Comparison of ENCODE assay signal across 16 mouse cellular contexts in genomic region chr2:85001497-85001896, GRCm38 (mm10). TPM values are rescaled to one million over a fixed set of nuclear protein-coding genes. Genes with fewer than 3 reads are reported as not detected.
A peak's percentile ranks its signal among the peaks of the same experiment; 100 is the strongest.
DNase-seq lines count a peak whose midpoint lies in the region; ATAC-seq and TF ChIP-seq lines count a peak whose summit lies in the region.
"Had no signal": no experiment of that assay in that cellular context is flagged by ENCODE, and none has a peak within 500 bp of the region (broad histone marks: within the 10 kb centered on the region; RNA-seq: fewer than 3 reads in every experiment).

No protein-coding gene starts in this region.

- no peaks in the 10 kb centered on the region for H3K9me3 ChIP-seq in forebrain, embryonic 14.5 days (replicated peaks; ENCODE audit: control insufficient read depth, low read length)
- no peaks in the 10 kb centered on the region for H3K9me3 ChIP-seq in forebrain, embryonic 10.5 days
- H3K9me3 ChIP-seq in lung, embryonic 16.5 days (ENCODE audit: control insufficient read depth, low read length) = no peaks in the 10 kb centered on the region
- H3K9me3 ChIP-seq: hindbrain, embryonic 10.5 days had no signal

- no peak for TF ChIP-seq CTCF in kidney, adult 2 months (conservative IDR thresholded peaks at IDR 0.05; ENCODE audit: insufficient read depth, insufficient read length, low read depth, low read length)

- H3K27ac ChIP-seq in forebrain, embryonic 14.5 days (ENCODE audit: low read depth, low read length) = no peak overlapping the region
- H3K27ac ChIP-seq in forebrain, embryonic 10.5 days = no peak overlapping the region
- peak overlapping the region; percentile 75 for H3K27ac ChIP-seq in kidney, adult 2 months (ENCODE audit: insufficient read depth, low read depth, low read length)
- peak overlapping the region; percentile 73 for H3K27ac ChIP-seq in lung, embryonic 16.5 days (ENCODE audit: low read length)
- H3K27ac ChIP-seq: hindbrain, embryonic 10.5 days; layer of hippocampus, adult 2 months; macrophage had no signal

- DNase-seq in forebrain, embryonic 14.5 days (ENCODE audit: low spot score) = peak; percentile 1
- no peak for DNase-seq in forebrain, embryonic 10.5 days (ENCODE audit: extremely low spot score, low spot score)
- DNase-seq in 3T3-L1 (ENCODE audit: low read depth, low spot score) = peak; percentile 95
- peak; percentile 68 for DNase-seq in kidney, adult 2 months
- DNase-seq in frontal cortex, postnatal 14 days (ENCODE audit: low spot score in 2 of 2) = no peak
- no peak for DNase-seq in cerebellum, adult 9-11 months
- DNase-seq: left cerebral cortex, postnatal 4 days; spleen, adult 18-20 months; thymus, adult 2 months had no signal

- no peak for TF ChIP-seq POLR2A in kidney, adult 2 months (IDR thresholded peaks at IDR 0.05; ENCODE audit: low read depth, low read length)

- no peaks in the 10 kb centered on the region for H3K4me1 ChIP-seq in forebrain, embryonic 14.5 days (ENCODE audit: control insufficient read depth, insufficient read depth, low read length)
- peaks cover 18% of the 10 kb centered on the region for H3K4me1 ChIP-seq in forebrain, embryonic 10.5 days
- H3K4me1 ChIP-seq in kidney, adult 2 months (ENCODE audit: control insufficient read depth, insufficient read depth, low read length) = no peaks in the 10 kb centered on the region
- peaks cover 2% of the 10 kb centered on the region; the same call in 1 of the 2 replicates for H3K4me1 ChIP-seq in lung, embryonic 16.5 days (replicated peaks; ENCODE audit: control insufficient read depth, insufficient read depth, low read length)

- WGBS in forebrain, embryonic 14.5 days = 73% methylated on average over 13 of the region's 13 CpGs
- WGBS in forebrain, embryonic 10.5 days = 80% methylated on average over 13 of the region's 13 CpGs
- 62% methylated on average over 13 of the region's 13 CpGs for WGBS in kidney, adult 2 months
- WGBS in lung, embryonic 16.5 days = 62% methylated on average over 13 of the region's 13 CpGs

- H3K4me2 ChIP-seq in forebrain, embryonic 14.5 days (ENCODE audit: low read length) = no peak overlapping the region
- no peak overlapping the region for H3K4me2 ChIP-seq in lung, embryonic 16.5 days (ENCODE audit: low read depth, low read length)

- H3K4me3 ChIP-seq in forebrain, embryonic 14.5 days (ENCODE audit: low read depth, low read length) = no peak overlapping the region
- H3K4me3 ChIP-seq in forebrain, embryonic 10.5 days = no peak overlapping the region
- no peak overlapping the region for H3K4me3 ChIP-seq in kidney, adult 2 months (ENCODE audit: insufficient read depth, low read depth, low read length)
- H3K4me3 ChIP-seq in lung, embryonic 16.5 days (ENCODE audit: low read length) = no peak overlapping the region
- H3K4me3 ChIP-seq: hindbrain, embryonic 10.5 days; layer of hippocampus, adult 2 months had no signal

- ATAC-seq in forebrain, embryonic 14.5 days = no peak
- ATAC-seq in lung, embryonic 16.5 days (ENCODE audit: low read depth) = peak; percentile 72
- ATAC-seq in erythroid progenitor cell, adult 5-6 weeks (replicated peaks; ENCODE audit: low FRiP score, poor library complexity, severe bottlenecking) = no peak

- no peaks in the 10 kb centered on the region for H3K27me3 ChIP-seq in forebrain, embryonic 14.5 days (replicated peaks; ENCODE audit: control insufficient read depth, insufficient read depth, low read length)
- no peaks in the 10 kb centered on the region for H3K27me3 ChIP-seq in forebrain, embryonic 10.5 days (ENCODE audit: poor library complexity, severe bottlenecking)
- H3K27me3 ChIP-seq in kidney, adult 2 months (replicated peaks; ENCODE audit: control insufficient read depth, insufficient read depth, low read length) = no peaks in the 10 kb centered on the region
- H3K27me3 ChIP-seq in lung, embryonic 16.5 days (ENCODE audit: control insufficient read depth, insufficient read depth, low read depth, low read length) = no peaks in the 10 kb centered on the region

- no peak overlapping the region for H3K9ac ChIP-seq in forebrain, embryonic 14.5 days (ENCODE audit: low read length)
- no peak overlapping the region for H3K9ac ChIP-seq in lung, embryonic 16.5 days (ENCODE audit: low read length)

- H3K36me3 ChIP-seq in forebrain, embryonic 14.5 days (ENCODE audit: control insufficient read depth, insufficient read depth, low read length) = no peaks in the 10 kb centered on the region
- no peaks in the 10 kb centered on the region for H3K36me3 ChIP-seq in forebrain, embryonic 10.5 days (replicated peaks)
- no peaks in the 10 kb centered on the region for H3K36me3 ChIP-seq in kidney, adult 2 months (ENCODE audit: control insufficient read depth, insufficient read depth, low read length)
- H3K36me3 ChIP-seq in lung, embryonic 16.5 days (ENCODE audit: control insufficient read depth, insufficient read depth, low read length) = no peaks in the 10 kb centered on the region
- H3K36me3 ChIP-seq: hindbrain, embryonic 10.5 days had no signal

RNA-seq across cellular contexts. Expression of gene Prg3, which starts 13.5 kb away (rescaled TPM):
- not detected in 2 replicates for polyA plus RNA-seq in forebrain, embryonic 14.5 days (2014; fragmentation: Nextera tagmentation; extraction: Ambion mirVana)
- polyA plus RNA-seq in forebrain, embryonic 10.5 days (2016; fragmentation: Nextera tagmentation; extraction: Ambion mirVana) = not detected in 2 replicates
- polyA plus RNA-seq in kidney, adult 2 months (2012; rRNA removed) = 0.28 TPM in 1 of 2 replicates, not detected in the other
- polyA plus RNA-seq in lung, embryonic 16.5 days (2015; fragmentation: Nextera tagmentation; extraction: Ambion mirVana) = not detected in 2 replicates
- 3.4 and 10.1 TPM in 2 replicates for total RNA-seq in erythroid progenitor cell, adult 5-6 weeks (2015; ENCODE audit: low replicate concordance)
- 8.2 and 32.4 TPM in 2 replicates for total RNA-seq in erythroid progenitor cell, adult 5-6 weeks (2017; ENCODE audit: low replicate concordance)
- total RNA-seq: gastrocnemius, adult 18-20 months; layer of hippocampus, adult 2 months; left cerebral cortex, postnatal 4 days; midbrain, postnatal 0 days had no signal
- polyA plus RNA-seq: hindbrain, embryonic 10.5 days; macrophage; midbrain, postnatal 0 days had no signal

RNA-seq across cellular contexts. Expression of gene Prg2, which starts 21.2 kb away (rescaled TPM):
- not detected in 2 replicates for polyA plus RNA-seq in forebrain, embryonic 14.5 days (2014; fragmentation: Nextera tagmentation; extraction: Ambion mirVana)
- polyA plus RNA-seq in forebrain, embryonic 10.5 days (2016; fragmentation: Nextera tagmentation; extraction: Ambion mirVana) = not detected in 2 replicates
- 0.16 TPM in 1 of 2 replicates, not detected in the other for polyA plus RNA-seq in kidney, adult 2 months (2012; rRNA removed)
- 0.78 TPM in 1 of 2 replicates, not detected in the other for polyA plus RNA-seq in lung, embryonic 16.5 days (2015; fragmentation: Nextera tagmentation; extraction: Ambion mirVana)
- 91.5 and 93.5 TPM in 2 replicates for total RNA-seq in erythroid progenitor cell, adult 5-6 weeks (2015; ENCODE audit: low replicate concordance)
- total RNA-seq in erythroid progenitor cell, adult 5-6 weeks (2017; ENCODE audit: low replicate concordance) = 123 and 136 TPM in 2 replicates
- total RNA-seq: gastrocnemius, adult 18-20 months; layer of hippocampus, adult 2 months; left cerebral cortex, postnatal 4 days; midbrain, postnatal 0 days had no signal
- polyA plus RNA-seq: hindbrain, embryonic 10.5 days; midbrain, postnatal 0 days had no signal

RNA-seq across cellular contexts. Expression of gene Ssrp1, which starts 35.5 kb away (rescaled TPM):
- polyA plus RNA-seq in forebrain, embryonic 14.5 days (2014; fragmentation: Nextera tagmentation; extraction: Ambion mirVana) = 240 and 254 TPM in 2 replicates
- 433 and 446 TPM in 2 replicates for polyA plus RNA-seq in forebrain, embryonic 10.5 days (2016; fragmentation: Nextera tagmentation; extraction: Ambion mirVana)
- 70.2 and 78.9 TPM in 2 replicates for polyA plus RNA-seq in kidney, adult 2 months (2012; rRNA removed)
- 260 and 271 TPM in 2 replicates for polyA plus RNA-seq in lung, embryonic 16.5 days (2015; fragmentation: Nextera tagmentation; extraction: Ambion mirVana)
- total RNA-seq in erythroid progenitor cell, adult 5-6 weeks (2015; ENCODE audit: low replicate concordance) = 112 TPM in 2 replicates
- total RNA-seq in erythroid progenitor cell, adult 5-6 weeks (2017; ENCODE audit: low replicate concordance) = 221 and 237 TPM in 2 replicates

RNA-seq across cellular contexts. Expression of gene P2rx3, which starts 35.8 kb away (rescaled TPM):
- 0.30 and 0.36 TPM in 2 replicates for polyA plus RNA-seq in forebrain, embryonic 14.5 days (2014; fragmentation: Nextera tagmentation; extraction: Ambion mirVana)
- polyA plus RNA-seq in forebrain, embryonic 10.5 days (2016; fragmentation: Nextera tagmentation; extraction: Ambion mirVana) = 2.7 and 3.6 TPM in 2 replicates
- 0.80 and 0.90 TPM in 2 replicates for polyA plus RNA-seq in kidney, adult 2 months (2012; rRNA removed)
- 0.55 and 0.87 TPM in 2 replicates for polyA plus RNA-seq in lung, embryonic 16.5 days (2015; fragmentation: Nextera tagmentation; extraction: Ambion mirVana)
- total RNA-seq in erythroid progenitor cell, adult 5-6 weeks (2015; ENCODE audit: low replicate concordance) = 1.1 and 1.3 TPM in 2 replicates
- total RNA-seq in erythroid progenitor cell, adult 5-6 weeks (2017; ENCODE audit: low replicate concordance) = not detected in 2 replicates
- polyA plus RNA-seq: macrophage had no signal

RNA-seq across cellular contexts. Expression of gene Tnks1bp1, which starts 46.3 kb away (rescaled TPM):
- 6.7 and 10.6 TPM in 2 replicates for polyA plus RNA-seq in forebrain, embryonic 14.5 days (2014; fragmentation: Nextera tagmentation; extraction: Ambion mirVana)
- polyA plus RNA-seq in forebrain, embryonic 10.5 days (2016; fragmentation: Nextera tagmentation; extraction: Ambion mirVana) = 26.6 and 36.1 TPM in 2 replicates
- polyA plus RNA-seq in kidney, adult 2 months (2012; rRNA removed) = 46.9 and 47.0 TPM in 2 replicates
- polyA plus RNA-seq in lung, embryonic 16.5 days (2015; fragmentation: Nextera tagmentation; extraction: Ambion mirVana) = 56.5 and 65.8 TPM in 2 replicates
- 1.1 TPM in 1 of 2 replicates, not detected in the other for total RNA-seq in erythroid progenitor cell, adult 5-6 weeks (2015; ENCODE audit: low replicate concordance)
- total RNA-seq in erythroid progenitor cell, adult 5-6 weeks (2017; ENCODE audit: low replicate concordance) = 0.23 and 2.6 TPM in 2 replicates

Comparison
In these comparisons a context has a peak if more than half of its experiments do, and no peak if none do; other contexts are left out.
1. DNase-seq: peak in forebrain, embryonic 14.5 days (single experiment), 3T3-L1 (single experiment) and kidney, adult 2 months (single experiment); none in forebrain, embryonic 10.5 days (single experiment), frontal cortex, postnatal 14 days (0 of 2) and cerebellum, adult 9-11 months (single experiment).
2. H3K27ac ChIP-seq: peak in kidney, adult 2 months (single experiment) and lung, embryonic 16.5 days (single experiment); none in forebrain, embryonic 14.5 days (single experiment) and forebrain, embryonic 10.5 days (single experiment).